In genomic region chr9:45943628-45944505, GRCm38 (mm10) we compare ENCODE assay signal across 14 mouse cellular contexts. TPM values are rescaled to one million over a fixed set of nuclear protein-coding genes. Genes with fewer than 3 reads are reported as not detected.
DNase-seq lines count a peak whose midpoint lies in the region; ATAC-seq and TF ChIP-seq lines count a peak whose summit lies in the region.
"Had no signal": no experiment of that assay in that cellular context is flagged by ENCODE, and none has a peak within 500 bp of the region (broad histone marks: within the 10 kb centered on the region; RNA-seq: fewer than 3 reads in every experiment).

No protein-coding gene starts in this region.

- ATAC-seq in midbrain, embryonic 16.5 days: peak; percentile 36
- ATAC-seq in midbrain, embryonic 14.5 days (ENCODE audit: low FRiP score, low TSS enrichment): no peak; the same call in 1 of the 2 replicates
- ATAC-seq in intestine, embryonic 15.5 days: 0 out of 2 replicates have a peak, but pooled peaks have one; percentile 20
- ATAC-seq in megakaryocyte, adult 5-6 weeks (ENCODE audit: poor library complexity, severe bottlenecking): 0 out of 2 replicates have a peak, but pooled peaks have one; percentile 14
- no peak for ATAC-seq in forebrain, embryonic 12.5 days (ENCODE audit: low FRiP score)
- ATAC-seq: forebrain, embryonic 13.5 days had no signal

- H3K27me3 ChIP-seq in cerebellum, adult 2 months (ENCODE audit: control insufficient read depth, insufficient read depth, low read length): no peaks in the 10 kb centered on the region
- H3K27me3 ChIP-seq in midbrain, embryonic 16.5 days (ENCODE audit: control insufficient read depth, insufficient read depth, low read depth, low read length): no peaks in the 10 kb centered on the region
- H3K27me3 ChIP-seq in midbrain, embryonic 14.5 days (ENCODE audit: control insufficient read depth, insufficient read depth, low read length): no peaks in the 10 kb centered on the region
- H3K27me3 ChIP-seq in intestine, embryonic 15.5 days (replicated peaks): no peaks in the 10 kb centered on the region
- H3K27me3 ChIP-seq in forebrain, embryonic 12.5 days: no peaks in the 10 kb centered on the region
- H3K27me3 ChIP-seq: forebrain, embryonic 13.5 days; heart, embryonic 15.5 days; limb, embryonic 12.5 days had no signal

- H3K4me1 ChIP-seq in cerebellum, adult 2 months (ENCODE audit: control insufficient read depth, insufficient read depth, low read length): peaks cover 67% of the 10 kb centered on the region
- H3K4me1 ChIP-seq in midbrain, embryonic 16.5 days (ENCODE audit: control insufficient read depth, insufficient read depth, low read length): no peaks in the 10 kb centered on the region
- no peaks in the 10 kb centered on the region for H3K4me1 ChIP-seq in midbrain, embryonic 14.5 days (ENCODE audit: control insufficient read depth, insufficient read depth, low read length)
- no peaks in the 10 kb centered on the region for H3K4me1 ChIP-seq in intestine, embryonic 15.5 days (replicated peaks)
- H3K4me1 ChIP-seq in forebrain, embryonic 12.5 days: no peaks in the 10 kb centered on the region
- H3K4me1 ChIP-seq: forebrain, embryonic 13.5 days; heart, embryonic 15.5 days; limb, embryonic 12.5 days had no signal

- H3K4me3 ChIP-seq in cerebellum, adult 2 months (replicated peaks; ENCODE audit: insufficient read depth, low read depth, low read length): no peak overlapping the region
- H3K4me3 ChIP-seq in midbrain, embryonic 16.5 days (ENCODE audit: low read depth, low read length): no peak overlapping the region
- no peak overlapping the region for H3K4me3 ChIP-seq in midbrain, embryonic 14.5 days (replicated peaks; ENCODE audit: low read depth, low read length)
- no peak overlapping the region for H3K4me3 ChIP-seq in intestine, embryonic 15.5 days (replicated peaks)
- H3K4me3 ChIP-seq in forebrain, embryonic 12.5 days (replicated peaks): no peak overlapping the region
- H3K4me3 ChIP-seq: forebrain, embryonic 13.5 days; gastrocnemius, adult 2 months; heart, embryonic 15.5 days; limb, embryonic 12.5 days; megakaryocyte, embryonic 14.5 days had no signal

- no peak overlapping the region for H3K4me2 ChIP-seq in midbrain, embryonic 16.5 days (ENCODE audit: low read length)
- no peak overlapping the region for H3K4me2 ChIP-seq in midbrain, embryonic 14.5 days (ENCODE audit: low read length)
- no peak overlapping the region for H3K4me2 ChIP-seq in intestine, embryonic 15.5 days (replicated peaks)
- H3K4me2 ChIP-seq in forebrain, embryonic 12.5 days: no peak overlapping the region
- H3K4me2 ChIP-seq: forebrain, embryonic 13.5 days; heart, embryonic 15.5 days; limb, embryonic 12.5 days had no signal

- no peak for TF ChIP-seq POLR2A in cerebellum, adult 2 months (IDR thresholded peaks at IDR 0.05; ENCODE audit: borderline replicate concordance, insufficient read depth, low read length)

- H3K36me3 ChIP-seq in midbrain, embryonic 16.5 days (ENCODE audit: control insufficient read depth, insufficient read depth, low read length): peaks cover 40% of the 10 kb centered on the region
- H3K36me3 ChIP-seq in midbrain, embryonic 14.5 days (ENCODE audit: control insufficient read depth, insufficient read depth, low read length): peaks cover 84% of the 10 kb centered on the region
- H3K36me3 ChIP-seq in intestine, embryonic 15.5 days: peaks cover 41% of the 10 kb centered on the region
- peaks cover 87% of the 10 kb centered on the region for H3K36me3 ChIP-seq in forebrain, embryonic 12.5 days (replicated peaks)

- DNase-seq in cerebellum, adult 2 months: peak; percentile 64 to 70
- DNase-seq in cerebellum, postnatal 14 days: no peak
- no peak for DNase-seq in midbrain, embryonic 14.5 days
- DNase-seq in right cerebral cortex, adult 2 months (ENCODE audit: low spot score in 2 of 2): no peak
- DNase-seq: gastrocnemius, adult 2 months; kidney, adult 2 months had no signal

- no peaks in the 10 kb centered on the region for H3K9me3 ChIP-seq in midbrain, embryonic 16.5 days (replicated peaks; ENCODE audit: control insufficient read depth, low read length, poor library complexity, severe bottlenecking)
- no peaks in the 10 kb centered on the region for H3K9me3 ChIP-seq in midbrain, embryonic 14.5 days (ENCODE audit: control insufficient read depth, low read length)
- no peaks in the 10 kb centered on the region for H3K9me3 ChIP-seq in intestine, embryonic 15.5 days
- H3K9me3 ChIP-seq in forebrain, embryonic 12.5 days: no peaks in the 10 kb centered on the region
- H3K9me3 ChIP-seq: forebrain, embryonic 13.5 days; heart, embryonic 15.5 days; limb, embryonic 12.5 days; megakaryocyte, embryonic 14.5 days had no signal

- no peak overlapping the region for H3K9ac ChIP-seq in midbrain, embryonic 16.5 days (ENCODE audit: low read depth, low read length)
- H3K9ac ChIP-seq in midbrain, embryonic 14.5 days (replicated peaks; ENCODE audit: low read length): no peak overlapping the region
- no peak overlapping the region for H3K9ac ChIP-seq in intestine, embryonic 15.5 days
- no peak overlapping the region for H3K9ac ChIP-seq in forebrain, embryonic 12.5 days
- H3K9ac ChIP-seq: forebrain, embryonic 13.5 days; heart, embryonic 15.5 days; limb, embryonic 12.5 days had no signal

- no peak for TF ChIP-seq CTCF in cerebellum, adult 2 months (IDR thresholded peaks at IDR 0.05; ENCODE audit: borderline replicate concordance, insufficient read depth, low read depth, low read length)

- peak overlapping the region; percentile 39 for H3K27ac ChIP-seq in cerebellum, adult 2 months (ENCODE audit: insufficient read depth, low read length)
- H3K27ac ChIP-seq in midbrain, embryonic 16.5 days (ENCODE audit: low read length): no peak overlapping the region
- no peak overlapping the region for H3K27ac ChIP-seq in midbrain, embryonic 14.5 days (replicated peaks; ENCODE audit: low read depth, low read length)
- H3K27ac ChIP-seq in intestine, embryonic 15.5 days: no peak overlapping the region
- no peak overlapping the region for H3K27ac ChIP-seq in forebrain, embryonic 12.5 days
- H3K27ac ChIP-seq: forebrain, embryonic 13.5 days; gastrocnemius, adult 2 months; heart, embryonic 15.5 days; limb, embryonic 12.5 days had no signal

- 40% methylated on average over 8 of the region's 8 CpGs for WGBS in cerebellum, adult 2 months
- WGBS in midbrain, embryonic 16.5 days: 87% methylated on average over 8 of the region's 8 CpGs
- 90% methylated on average over 8 of the region's 8 CpGs for WGBS in midbrain, embryonic 14.5 days
- 94% methylated on average over 8 of the region's 8 CpGs for WGBS in intestine, embryonic 15.5 days
- 88% methylated on average over 8 of the region's 8 CpGs for WGBS in forebrain, embryonic 12.5 days

RNA-seq across cellular contexts. Expression of gene Tagln, which starts 8.0 kb away (rescaled TPM):
- polyA plus RNA-seq in cerebellum, adult 2 months (2012; rRNA removed): 13.2 and 13.7 TPM in 2 replicates
- polyA plus RNA-seq in midbrain, embryonic 16.5 days (2015; fragmentation: Nextera tagmentation; extraction: Ambion mirVana): 3.1 and 5.5 TPM in 2 replicates
- 1.6 and 3.3 TPM in 2 replicates for polyA plus RNA-seq in midbrain, embryonic 14.5 days (2014; fragmentation: Nextera tagmentation; extraction: Ambion mirVana)
- polyA plus RNA-seq in intestine, embryonic 15.5 days (2015; fragmentation: Nextera tagmentation; extraction: Ambion mirVana): 304 and 345 TPM in 2 replicates
- total RNA-seq in megakaryocyte, adult 5-6 weeks (2015): 0.13 and 0.32 TPM in 2 replicates
- total RNA-seq in megakaryocyte, adult 5-6 weeks (2017): 0.40 TPM in 1 of 2 replicates, not detected in the other
- polyA plus RNA-seq in forebrain, embryonic 12.5 days (2016; fragmentation: Nextera tagmentation; extraction: Ambion mirVana): 10.4 and 16.7 TPM in 2 replicates

RNA-seq across cellular contexts. Expression of gene Sidt2, which starts 11.2 kb away (rescaled TPM):
- polyA plus RNA-seq in cerebellum, adult 2 months (2012; rRNA removed): 130 and 142 TPM in 2 replicates
- polyA plus RNA-seq in midbrain, embryonic 16.5 days (2015; fragmentation: Nextera tagmentation; extraction: Ambion mirVana): 44.7 and 50.0 TPM in 2 replicates
- polyA plus RNA-seq in midbrain, embryonic 14.5 days (2014; fragmentation: Nextera tagmentation; extraction: Ambion mirVana): 40.3 and 40.5 TPM in 2 replicates
- polyA plus RNA-seq in intestine, embryonic 15.5 days (2015; fragmentation: Nextera tagmentation; extraction: Ambion mirVana): 36.3 and 39.6 TPM in 2 replicates
- 57.3 and 71.0 TPM in 2 replicates for total RNA-seq in megakaryocyte, adult 5-6 weeks (2015)
- total RNA-seq in megakaryocyte, adult 5-6 weeks (2017): 41.4 and 51.9 TPM in 2 replicates
- polyA plus RNA-seq in forebrain, embryonic 12.5 days (2016; fragmentation: Nextera tagmentation; extraction: Ambion mirVana): 26.8 and 30.7 TPM in 2 replicates

RNA-seq across cellular contexts. Expression of gene Rnf214, which starts 37.2 kb away (rescaled TPM):
- 45.8 and 47.4 TPM in 2 replicates for polyA plus RNA-seq in cerebellum, adult 2 months (2012; rRNA removed)
- polyA plus RNA-seq in midbrain, embryonic 16.5 days (2015; fragmentation: Nextera tagmentation; extraction: Ambion mirVana): 97.9 and 118 TPM in 2 replicates
- polyA plus RNA-seq in midbrain, embryonic 14.5 days (2014; fragmentation: Nextera tagmentation; extraction: Ambion mirVana): 97.4 and 121 TPM in 2 replicates
- 36.2 and 36.9 TPM in 2 replicates for polyA plus RNA-seq in intestine, embryonic 15.5 days (2015; fragmentation: Nextera tagmentation; extraction: Ambion mirVana)
- total RNA-seq in megakaryocyte, adult 5-6 weeks (2015): 19.6 and 23.3 TPM in 2 replicates
- 32.5 and 34.0 TPM in 2 replicates for total RNA-seq in megakaryocyte, adult 5-6 weeks (2017)
- 92.3 and 96.8 TPM in 2 replicates for polyA plus RNA-seq in forebrain, embryonic 12.5 days (2016; fragmentation: Nextera tagmentation; extraction: Ambion mirVana)

RNA-seq across cellular contexts. Expression of gene Pcsk7, which starts 37.6 kb away (rescaled TPM):
- polyA plus RNA-seq in cerebellum, adult 2 months (2012; rRNA removed): 32.6 and 33.3 TPM in 2 replicates
- polyA plus RNA-seq in midbrain, embryonic 16.5 days (2015; fragmentation: Nextera tagmentation; extraction: Ambion mirVana): 22.6 and 25.4 TPM in 2 replicates
- polyA plus RNA-seq in midbrain, embryonic 14.5 days (2014; fragmentation: Nextera tagmentation; extraction: Ambion mirVana): 15.5 and 17.4 TPM in 2 replicates
- polyA plus RNA-seq in intestine, embryonic 15.5 days (2015; fragmentation: Nextera tagmentation; extraction: Ambion mirVana): 18.5 and 20.2 TPM in 2 replicates
- 12.1 and 15.4 TPM in 2 replicates for total RNA-seq in megakaryocyte, adult 5-6 weeks (2015)
- total RNA-seq in megakaryocyte, adult 5-6 weeks (2017): 22.5 and 34.8 TPM in 2 replicates
- polyA plus RNA-seq in forebrain, embryonic 12.5 days (2016; fragmentation: Nextera tagmentation; extraction: Ambion mirVana): 21.7 TPM in 2 replicates

Comparison
In these comparisons a context has a peak if more than half of its experiments do, and no peak if none do; other contexts are left out.
1. DNase-seq: peak in cerebellum, adult 2 months (2 of 2); none in cerebellum, postnatal 14 days (0 of 2), midbrain, embryonic 14.5 days (single experiment) and right cerebral cortex, adult 2 months (0 of 2).
2. ATAC-seq: peak in midbrain, embryonic 16.5 days (single experiment), intestine, embryonic 15.5 days (single experiment) and megakaryocyte, adult 5-6 weeks (single experiment); none in midbrain, embryonic 14.5 days (single experiment) and forebrain, embryonic 12.5 days (single experiment).
3. RNA of gene Tagln, which starts 8.0 kb away (polyA plus RNA-seq): 304 to 345 TPM in intestine, embryonic 15.5 days; 10.4 to 16.7 TPM in forebrain, embryonic 12.5 days, 13.2 to 13.7 TPM in cerebellum, adult 2 months, 3.1 to 5.5 TPM in midbrain, embryonic 16.5 days and 1.6 to 3.3 TPM in midbrain, embryonic 14.5 days; every median in the first group is over 10 times any median in the second.